Mouse (Mus musculus) frontal cortex, postnatal 14 days (tissue): ENCODE data around the gene Fat3.

Experiments used
- DNase-seq, 2 experiments: peaks; one replicate each; pipeline ENCODE4 v3.0.0; 2022; ENCODE audit warnings: low spot score in 2 of 2

The Fat3 gene

DNA sequence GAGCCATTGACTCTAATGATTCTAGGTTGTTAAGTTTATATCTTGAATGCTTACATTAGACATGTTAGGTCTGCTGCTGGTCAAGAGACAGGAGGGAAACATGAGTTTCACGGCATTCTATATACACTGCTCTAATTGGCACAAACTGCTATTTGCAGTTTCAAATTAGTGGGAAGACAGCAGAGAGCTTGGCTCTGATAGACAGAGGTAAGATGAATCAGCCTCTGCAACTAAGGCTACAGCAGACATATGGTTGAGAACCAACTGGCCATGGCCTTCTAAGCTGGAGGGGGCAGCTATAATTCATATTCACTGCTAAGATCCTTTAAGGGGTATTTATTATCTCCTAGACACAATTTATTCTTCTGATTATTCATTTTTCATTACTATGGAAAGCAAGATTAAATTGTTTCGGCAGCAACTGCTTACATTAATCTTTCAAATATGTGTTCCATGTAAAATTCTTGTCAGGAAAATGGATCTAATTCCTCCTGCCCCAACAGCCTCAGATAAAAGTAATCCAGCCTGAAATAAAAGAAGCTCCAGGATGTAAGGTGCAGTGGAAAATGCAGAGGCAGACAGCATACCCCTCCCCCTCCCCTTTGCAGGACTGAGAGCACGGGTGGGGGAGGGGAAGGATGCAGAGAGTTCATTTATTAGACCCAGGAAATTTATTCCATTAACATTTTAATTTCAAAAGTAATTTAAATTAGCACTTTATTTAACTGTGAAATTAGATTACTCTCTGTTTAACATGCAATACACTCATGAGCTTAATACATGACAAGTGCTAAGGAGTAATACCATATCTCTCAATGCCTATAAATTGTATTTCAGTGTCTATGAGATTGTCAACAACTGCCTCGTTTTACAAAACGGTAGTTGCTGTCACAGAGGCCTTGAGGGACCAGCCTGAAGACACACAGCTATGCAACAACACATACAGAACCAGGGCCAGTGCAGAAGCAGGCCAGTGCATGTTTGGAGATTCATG is 189.9 kb downstream of the Fat3 start:
- DNase-seq = no peak

DNA sequence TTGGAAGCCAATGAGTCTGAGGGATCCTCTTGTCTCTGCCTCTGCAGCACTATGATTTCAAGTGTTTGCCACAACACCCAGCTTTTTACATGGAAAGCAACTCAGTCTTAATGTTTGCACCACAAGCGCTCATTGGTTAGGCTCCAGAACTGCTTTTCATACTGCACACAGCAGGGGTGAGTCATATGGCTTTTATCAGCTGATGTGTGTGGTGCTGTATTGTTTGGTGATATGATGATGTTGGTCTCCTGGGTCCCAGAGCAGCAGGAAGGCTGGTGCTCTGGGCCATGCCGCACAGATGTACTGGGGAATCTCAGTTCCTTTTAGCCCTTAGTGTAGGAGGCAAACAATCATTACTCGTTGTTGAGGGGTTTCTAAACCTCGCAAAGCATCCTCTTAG is 190.8 kb downstream of the Fat3 start:
- DNase-seq = no peak

DNA sequence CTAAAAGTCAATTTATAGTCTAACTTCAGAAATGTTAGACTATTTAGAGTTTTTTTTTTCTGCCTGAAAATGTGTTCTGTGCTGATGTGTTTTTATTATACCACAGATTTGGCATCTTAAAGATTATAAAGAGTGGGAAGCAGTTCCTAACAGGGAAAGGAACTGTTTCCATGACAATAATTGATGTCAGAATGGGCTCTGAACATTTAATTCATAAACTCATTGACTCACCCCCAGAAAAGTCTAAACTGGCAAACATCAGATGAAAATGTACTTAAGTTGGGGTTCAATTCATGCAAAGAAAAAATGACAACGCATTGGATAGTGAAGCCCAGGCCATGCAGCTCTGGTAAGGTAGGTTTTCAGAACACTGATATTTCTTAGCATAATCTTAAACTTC is 193.3 kb downstream of the Fat3 start:
- DNase-seq = no peak

DNA sequence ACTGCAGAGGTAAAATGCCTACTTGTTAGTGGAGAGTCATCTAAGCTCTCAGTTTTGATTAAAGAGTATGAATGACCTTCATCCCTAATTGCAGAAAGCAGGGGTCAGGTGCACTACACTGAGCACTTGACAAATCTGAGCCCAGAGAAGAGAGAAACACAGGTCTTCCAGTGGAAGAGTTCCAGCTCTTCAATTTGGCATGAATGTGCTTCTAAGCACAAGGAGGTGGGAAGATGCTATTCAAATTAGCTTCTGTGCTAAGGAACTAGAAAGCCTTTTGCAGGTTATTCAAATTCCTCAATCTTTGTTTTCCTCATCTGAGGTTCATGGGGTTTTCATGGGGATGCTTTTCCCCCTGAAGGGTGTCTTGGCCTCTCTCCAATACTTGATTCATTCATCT is 194.9 kb downstream of the Fat3 start:
- DNase-seq = no peak

DNA sequence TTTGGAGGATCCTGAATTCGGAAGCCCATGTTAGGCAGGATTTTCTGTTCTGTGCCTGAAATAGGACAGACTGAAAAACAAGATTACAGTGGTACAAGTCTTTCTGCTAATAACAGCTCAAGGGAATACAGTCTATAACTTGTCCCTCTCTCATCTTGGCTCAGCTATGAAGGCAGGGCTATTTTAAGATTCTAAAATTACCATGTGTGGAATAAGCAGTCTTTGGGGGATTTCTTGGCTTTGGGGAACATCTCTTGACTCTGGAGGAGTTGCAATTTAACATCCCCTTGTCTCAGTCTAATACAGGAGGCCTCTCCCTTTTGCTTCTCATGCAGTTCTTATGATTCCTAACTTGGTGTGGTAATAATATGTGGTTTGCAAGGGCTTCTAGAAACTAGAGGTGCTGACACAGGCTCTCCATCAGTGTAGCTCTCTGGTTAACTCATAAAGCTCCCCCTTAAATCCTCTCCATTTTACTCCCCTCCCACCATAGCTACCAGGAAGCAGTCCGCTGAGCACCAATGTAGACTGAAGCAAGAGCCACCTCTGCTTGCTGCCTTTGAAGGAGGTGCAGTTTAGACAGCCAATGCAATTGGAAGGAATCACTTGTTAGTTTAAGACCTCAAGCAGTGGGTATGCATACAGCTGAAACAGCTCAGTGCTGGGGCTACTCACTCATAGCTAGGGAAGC is 195.5 kb downstream of the Fat3 start:
- DNase-seq = no peak

DNA sequence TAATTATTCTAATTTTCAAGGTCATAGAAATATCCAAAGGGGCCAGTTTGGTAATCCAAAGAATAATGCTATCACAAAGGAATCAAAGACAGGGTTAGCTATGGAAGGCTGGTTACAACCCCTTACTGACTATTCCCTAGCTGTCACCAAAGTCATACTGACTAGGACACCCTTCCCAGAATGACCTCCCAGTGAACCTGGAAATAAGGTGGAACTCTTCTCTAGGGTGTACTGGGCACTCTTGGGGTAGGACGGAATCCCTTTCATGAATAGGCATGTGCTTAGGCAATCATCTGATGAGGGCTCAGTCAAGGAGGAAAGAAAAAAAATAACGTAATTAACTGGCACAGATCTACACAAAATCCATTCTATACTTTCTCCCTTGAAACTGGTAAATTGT is 196.1 kb downstream of the Fat3 start:
- no peak for DNase-seq

DNA sequence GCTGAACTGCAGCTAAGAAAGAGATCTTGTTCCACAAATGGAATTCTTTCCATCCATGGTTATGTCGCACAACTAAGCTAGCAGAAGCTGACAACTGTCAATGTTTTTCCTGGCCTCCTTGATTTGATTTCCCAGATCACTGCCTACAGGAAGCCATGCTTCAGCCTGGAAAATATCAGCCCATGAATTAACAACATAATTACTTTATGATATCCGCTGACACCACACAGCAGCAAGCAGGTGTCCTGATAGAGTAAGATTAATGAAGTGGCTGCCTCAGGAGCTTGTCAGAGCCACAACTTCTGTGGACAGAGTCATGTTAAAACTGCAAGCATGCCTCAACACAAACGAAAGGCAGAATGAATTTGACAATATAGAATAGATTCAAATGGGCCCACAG is 198.6 kb downstream of the Fat3 start:
- no peak for DNase-seq

DNA sequence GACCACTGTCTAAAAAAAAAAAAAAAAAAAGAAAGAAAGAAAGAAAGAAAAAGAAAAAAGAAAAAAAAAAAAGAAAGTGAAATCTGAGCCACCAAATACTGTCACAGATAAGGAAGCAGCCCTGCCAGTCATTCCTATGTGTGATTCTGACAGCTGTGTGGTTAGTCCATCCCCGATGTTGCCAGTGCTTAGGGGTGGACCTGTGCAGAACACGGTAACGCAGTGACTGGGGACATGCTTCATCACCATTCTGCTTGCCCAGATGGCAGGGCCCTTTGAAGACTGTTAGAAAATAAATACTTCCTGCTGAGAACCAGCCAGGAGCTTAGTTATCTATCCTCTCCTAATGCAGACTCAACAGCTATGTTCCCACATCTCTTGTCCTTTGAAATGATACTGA is 203.2 kb downstream of the Fat3 start:
- DNase-seq = no peak

DNA sequence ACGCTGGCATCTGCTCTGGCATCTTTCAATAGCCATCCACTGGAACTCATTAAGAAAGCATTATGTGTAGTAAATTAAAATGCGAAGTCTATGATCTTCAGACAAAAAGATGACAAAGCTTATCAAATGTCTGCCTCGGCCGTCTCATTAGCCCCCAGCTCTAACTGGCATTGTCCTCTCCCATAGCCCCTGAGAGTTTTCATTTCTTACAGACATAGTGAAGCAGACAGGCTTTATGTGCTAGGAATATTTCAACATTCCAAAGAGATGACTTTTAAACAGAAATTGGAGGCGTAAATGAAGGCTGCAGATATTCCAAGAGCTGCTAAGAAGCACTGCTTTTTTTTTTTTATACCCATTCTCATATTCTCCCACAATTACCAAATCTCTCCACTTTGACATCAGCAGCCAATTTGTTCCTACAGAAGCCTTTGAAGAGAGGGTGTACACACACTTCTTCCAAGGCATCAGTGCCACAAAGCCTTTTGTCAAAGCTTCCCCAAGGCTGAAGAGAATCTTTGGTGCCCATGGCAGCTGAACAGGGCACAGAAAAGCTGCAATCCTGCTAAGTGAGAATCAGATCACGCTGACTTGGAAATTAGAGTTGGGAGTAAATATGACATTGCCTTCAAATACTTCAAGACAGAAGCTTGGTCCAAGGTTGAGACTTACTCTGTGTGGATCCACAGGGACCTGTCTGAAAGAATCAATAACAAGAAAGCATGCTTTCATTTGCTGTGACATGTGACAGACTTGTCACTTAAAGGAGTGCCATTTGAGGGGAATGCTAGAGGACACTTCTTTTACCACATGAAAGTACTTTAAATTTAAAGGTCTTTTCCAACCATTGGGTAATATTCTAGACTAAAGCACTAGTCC is 206.9 kb downstream of the Fat3 start:
- no peak for DNase-seq

DNA sequence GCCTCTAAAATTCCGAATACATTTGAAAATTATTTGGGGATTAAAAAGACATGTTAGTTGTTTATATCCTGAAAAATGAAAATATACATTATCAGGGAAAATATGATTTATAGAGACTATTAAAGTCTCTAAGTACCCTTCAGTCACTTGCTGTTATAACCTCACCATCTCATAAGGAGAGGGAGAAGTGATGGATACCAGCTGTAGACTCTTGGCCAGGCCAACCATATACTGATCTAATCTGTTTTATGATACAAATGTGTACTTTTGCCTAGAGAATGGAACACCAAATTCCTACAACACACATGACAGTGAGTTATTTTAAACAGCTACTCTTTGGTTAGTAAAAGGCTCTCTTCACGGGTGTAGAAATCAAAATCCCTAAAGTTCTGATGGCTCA is 208.6 kb downstream of the Fat3 start:
- DNase-seq = no peak

DNA sequence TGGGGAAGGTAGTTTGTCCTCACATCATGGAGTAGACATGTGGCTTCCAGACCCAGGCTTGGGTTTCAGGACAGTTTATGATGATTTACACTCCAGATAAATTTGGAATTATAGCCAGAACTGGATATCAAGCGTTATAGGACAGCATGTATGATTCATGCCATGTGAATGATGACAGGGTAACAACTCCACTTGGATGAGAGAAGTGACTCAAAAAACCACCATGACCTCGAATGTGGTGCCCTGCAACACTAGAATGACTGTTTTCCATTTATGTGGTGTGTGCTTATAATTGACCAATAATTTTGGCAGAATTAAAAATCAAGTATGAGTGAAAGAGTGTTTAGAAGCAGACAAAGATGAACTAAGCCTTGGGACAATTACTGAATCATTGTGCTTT is 210.2 kb downstream of the Fat3 start:
- DNase-seq = no peak

DNA sequence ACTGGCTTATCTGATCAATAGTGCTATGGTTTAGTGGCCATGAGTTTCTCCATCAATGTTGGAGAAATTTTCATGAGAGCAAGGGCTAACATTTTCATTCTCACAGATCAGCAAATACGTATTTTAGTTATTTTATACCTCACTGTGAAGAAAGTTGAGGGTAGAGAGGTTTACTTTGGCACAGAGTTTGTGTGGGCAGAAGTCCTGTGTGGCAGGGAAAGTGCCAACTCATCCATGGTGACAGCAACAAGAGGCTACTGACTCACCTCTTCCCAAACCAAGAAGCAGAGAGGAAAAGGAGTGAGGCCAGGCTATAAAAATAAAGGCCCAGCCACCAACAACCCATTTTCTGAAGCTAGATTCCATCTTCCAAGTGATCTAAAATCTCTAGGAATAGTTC is 218.1 kb downstream of the Fat3 start:
- no peak for DNase-seq

DNA sequence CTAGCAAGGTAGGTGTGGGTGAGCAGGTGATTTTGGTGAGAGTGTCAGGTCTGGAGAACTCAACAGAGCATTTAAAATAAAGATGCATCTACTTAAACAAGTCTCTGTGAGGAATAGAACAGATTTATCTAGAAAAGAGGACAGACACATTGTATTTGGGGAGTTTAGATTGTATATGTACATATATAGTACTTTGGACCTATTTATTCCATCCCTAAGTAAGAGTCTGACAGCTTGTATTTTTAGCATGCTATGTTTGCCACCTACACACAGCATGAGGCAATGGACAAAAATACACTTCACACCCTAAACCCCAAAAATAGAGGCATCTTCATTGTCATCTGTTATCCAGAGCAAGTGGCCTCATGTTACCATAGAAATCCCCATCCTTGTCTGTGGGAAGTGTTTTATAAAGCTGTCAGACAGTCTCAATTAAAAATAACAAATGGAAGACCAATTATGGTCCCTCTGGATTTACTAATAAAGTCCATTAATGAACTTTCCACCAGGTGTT is 218.7 kb downstream of the Fat3 start:
- no peak for DNase-seq

DNA sequence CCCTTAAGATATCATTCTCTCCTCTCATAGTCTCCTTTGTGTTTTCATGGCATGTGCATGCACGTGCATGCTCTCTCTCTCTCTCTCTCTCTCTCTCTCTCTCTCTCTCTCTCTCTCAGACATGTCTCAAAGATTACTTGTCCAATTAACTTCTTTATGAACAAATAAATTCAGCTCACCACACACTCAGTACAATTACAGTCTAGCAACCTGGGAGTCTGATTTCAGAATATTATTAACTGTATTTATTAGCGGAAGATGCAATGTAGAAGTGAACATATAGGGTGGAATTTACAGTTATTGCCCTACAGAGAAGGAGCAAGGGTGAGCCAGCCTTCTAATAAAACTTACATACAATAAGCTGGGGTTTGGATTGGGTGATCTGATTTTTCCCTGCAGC is 225.5 kb downstream of the Fat3 start:
- no peak for DNase-seq

DNA sequence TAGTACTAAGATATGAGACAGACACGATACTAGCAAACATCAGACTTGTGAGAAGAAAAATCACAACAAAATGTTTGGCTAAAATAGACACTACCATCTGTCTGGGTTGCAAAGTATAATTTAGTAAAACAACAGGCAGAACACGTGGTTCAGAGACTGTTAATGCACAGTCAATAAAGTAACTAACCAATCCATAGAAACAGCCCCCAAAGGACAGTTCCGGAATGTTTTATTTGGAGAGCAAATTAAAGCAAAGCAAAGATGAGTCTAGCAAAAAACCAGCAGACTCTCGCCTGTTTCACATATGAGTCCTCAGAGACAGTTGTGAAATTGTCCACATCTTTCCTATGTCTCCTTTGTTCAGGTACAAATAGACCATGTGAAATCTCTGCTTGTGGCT is 227.0 kb downstream of the Fat3 start:
- no peak for DNase-seq

DNA sequence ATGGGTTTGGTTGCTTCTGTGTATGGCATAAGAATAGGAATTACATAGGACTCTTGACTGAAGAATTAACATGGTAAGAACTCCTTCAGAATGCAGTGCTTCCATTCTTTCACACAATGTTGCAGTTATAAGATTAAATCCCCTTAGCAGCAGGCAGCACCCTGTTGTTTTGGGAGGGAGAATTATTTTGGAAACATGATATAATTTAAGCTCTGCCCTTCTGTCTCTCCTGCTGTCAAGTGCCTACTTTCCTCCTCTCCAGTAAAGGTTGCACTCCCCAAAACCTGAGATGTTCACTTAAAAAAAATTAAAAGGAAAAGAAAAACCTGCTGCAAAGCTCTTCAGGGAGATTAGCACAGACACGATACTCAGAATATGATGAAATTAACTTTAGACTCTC is 228.3 kb downstream of the Fat3 start:
- no peak for DNase-seq

DNA sequence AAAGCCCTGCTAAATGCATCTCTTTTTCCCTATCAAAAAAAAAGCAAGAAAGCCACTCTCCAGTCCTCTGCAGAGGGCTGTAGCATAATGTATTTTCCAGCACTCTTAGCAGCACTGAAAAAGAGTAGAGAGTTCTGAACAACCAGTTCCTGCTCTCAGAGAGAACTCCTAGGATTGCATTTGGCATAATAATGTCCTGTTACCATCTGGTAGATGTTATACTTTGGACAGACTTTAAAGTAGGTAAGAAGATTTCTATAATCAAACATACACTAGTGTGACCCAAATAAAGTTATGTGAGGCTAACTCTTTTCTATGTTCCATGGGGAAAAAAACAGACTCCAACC is 230.3 kb downstream of the Fat3 start:
- no peak for DNase-seq

DNA sequence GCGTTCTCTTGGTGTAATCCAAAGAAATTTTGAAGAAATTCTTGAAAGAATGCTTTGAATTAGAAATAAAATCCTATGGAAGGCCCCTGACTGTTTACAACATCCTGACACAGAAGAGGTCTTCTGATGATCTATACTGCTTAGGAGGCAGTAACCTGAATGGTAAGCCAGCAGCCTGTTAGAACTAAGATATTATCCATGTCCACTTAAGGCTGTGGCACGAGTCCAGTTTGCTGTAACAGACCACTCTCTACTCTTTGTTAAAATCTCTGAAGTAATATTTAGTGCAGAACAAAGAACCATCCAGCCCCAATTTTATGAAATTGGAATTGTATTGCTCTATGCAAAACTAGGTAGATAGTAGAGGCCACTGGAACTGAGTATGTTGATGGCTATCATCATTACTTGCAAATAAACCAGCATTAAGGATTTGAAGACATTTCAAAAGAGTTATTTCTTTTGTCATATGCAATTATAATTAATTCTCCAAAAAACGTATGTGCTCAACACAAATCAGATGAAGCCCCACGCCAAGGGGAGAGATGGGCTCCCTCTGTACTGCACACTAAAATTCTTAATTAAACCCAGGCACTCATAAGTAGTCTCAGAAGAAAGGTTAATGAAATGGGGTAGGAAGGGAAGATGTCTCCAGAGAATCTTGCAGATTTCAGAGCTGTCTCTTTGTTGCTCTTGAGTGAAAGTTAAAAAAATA is 230.9 kb downstream of the Fat3 start:
- DNase-seq = no peak

DNA sequence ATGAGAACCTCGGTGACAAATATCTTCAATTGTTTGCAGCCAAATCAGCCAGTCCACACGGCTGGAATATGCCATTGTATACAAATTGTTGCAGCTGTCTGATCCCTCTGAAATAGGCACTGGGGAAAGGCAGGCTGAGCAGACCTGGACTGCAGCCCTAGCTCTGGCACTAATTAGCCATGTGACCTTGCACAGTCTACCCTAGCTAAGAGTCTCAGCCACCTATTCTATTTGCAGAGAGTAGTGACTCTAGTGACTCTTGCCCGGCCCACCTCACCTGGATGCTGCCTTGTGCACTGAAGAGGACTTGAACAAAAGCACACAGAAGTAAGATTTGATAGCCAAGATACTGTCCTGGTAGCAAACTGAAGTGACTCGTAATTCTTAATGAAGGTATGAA is 235.6 kb downstream of the Fat3 start:
- DNase-seq = no peak

DNA sequence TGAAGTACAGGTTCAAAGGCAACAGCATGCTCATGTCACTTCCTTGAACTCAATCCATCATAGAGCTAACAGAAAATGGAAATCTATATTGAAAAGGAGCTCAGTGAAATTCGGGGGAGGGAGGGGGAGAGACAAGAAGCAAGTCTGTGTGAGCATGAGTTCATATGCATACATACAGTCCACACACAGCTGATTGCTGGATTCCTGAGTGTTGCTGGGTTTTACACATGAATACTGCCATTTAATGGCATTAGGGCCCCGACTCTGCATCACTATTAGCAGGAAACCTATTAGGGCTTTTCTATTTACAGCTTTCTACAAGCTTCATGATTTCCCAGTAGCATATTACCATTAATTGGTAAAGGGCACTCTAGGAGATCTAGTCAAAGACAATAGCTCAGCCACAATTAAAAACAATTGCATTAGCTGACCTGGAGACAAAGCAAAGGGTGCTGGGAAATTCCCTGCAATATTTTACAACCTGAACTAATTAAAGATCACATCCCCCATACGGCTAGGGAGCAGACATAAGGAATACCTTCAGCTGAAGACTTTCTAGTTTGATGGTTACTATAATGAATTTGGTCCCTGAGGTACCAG is 243.7 kb downstream of the Fat3 start:
- DNase-seq = no peak

DNA sequence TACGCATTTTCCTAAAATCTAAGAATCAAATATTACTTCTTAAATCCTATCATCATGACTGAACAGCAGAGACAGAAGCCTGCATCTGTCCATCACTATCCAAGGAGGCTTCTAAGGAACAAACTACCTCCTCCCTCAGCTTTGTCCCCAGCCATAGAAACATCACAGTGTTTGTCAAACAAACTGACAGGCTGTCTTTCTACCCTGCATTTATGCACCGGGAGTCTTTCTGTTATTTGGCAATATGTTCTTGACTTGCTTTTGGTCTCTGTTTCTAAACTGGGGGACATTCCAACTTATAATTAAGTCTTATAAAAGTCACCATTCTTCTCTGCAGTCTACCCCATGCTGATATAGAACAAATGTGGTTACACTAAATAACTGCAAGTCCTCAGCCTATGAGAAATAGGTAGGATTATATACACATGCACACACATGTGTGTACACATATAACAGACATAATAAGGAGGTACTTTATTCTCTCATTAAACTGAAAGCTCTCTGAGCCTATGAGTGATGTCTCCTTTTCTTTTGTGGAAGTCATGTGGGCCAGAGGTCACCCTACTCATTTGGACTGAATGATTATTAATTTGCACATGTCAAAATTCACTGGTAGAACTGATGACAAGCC is 244.4 kb downstream of the Fat3 start:
- DNase-seq = no peak
